Mouse (Mus musculus) ovary, postnatal 10 days (tissue): ENCODE results near the gene Chtop.

ENCODE experiments used
- DNase-seq: peaks from one replicate; pipeline ENCODE4 v3.0.0; 2022; ENCODE audit warnings: low spot score

The Chtop gene

DNA sequence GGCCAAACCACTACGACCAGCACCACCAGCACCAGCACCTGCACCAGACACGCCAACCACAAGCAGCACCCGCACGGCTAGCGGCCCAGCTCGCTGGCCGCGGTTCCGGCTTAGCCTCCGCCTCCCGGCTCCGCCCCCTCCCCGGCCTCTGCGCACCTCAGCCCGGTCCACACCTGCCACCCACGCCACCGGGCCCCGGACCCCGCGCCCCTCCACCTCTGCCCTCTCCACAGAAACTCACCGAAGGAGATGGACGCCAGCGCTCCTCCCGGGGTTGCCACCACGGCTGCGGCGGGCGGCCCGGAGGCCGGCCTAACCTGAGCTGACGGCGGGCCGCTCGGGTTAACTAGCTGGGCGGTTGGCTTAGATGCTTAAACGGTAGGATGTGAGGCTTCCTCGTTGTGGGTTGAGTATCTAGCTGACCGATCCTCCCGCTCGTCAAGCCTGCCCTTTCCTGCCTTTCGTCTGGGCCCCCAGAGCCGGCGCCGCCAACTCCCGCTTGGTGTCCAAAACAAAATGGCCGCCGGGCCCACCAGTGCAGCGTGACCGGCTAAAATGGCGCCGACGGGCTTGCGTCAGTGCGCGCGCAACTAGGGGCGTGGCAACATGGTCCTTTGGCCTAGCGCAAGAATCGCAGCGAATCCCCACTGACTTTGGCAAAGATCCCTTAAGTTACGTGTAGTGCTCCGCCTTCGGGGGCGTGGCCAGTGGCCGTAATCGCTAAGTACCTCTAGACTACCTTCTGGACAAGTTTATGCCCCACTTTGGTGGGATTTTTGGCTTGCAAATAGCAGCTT is at the start of gene Chtop:
Chtop (minus strand) TSS at position 549 of the 797 bp plus-strand sequence.
- peak; percentile 98 for DNase-seq

DNA sequence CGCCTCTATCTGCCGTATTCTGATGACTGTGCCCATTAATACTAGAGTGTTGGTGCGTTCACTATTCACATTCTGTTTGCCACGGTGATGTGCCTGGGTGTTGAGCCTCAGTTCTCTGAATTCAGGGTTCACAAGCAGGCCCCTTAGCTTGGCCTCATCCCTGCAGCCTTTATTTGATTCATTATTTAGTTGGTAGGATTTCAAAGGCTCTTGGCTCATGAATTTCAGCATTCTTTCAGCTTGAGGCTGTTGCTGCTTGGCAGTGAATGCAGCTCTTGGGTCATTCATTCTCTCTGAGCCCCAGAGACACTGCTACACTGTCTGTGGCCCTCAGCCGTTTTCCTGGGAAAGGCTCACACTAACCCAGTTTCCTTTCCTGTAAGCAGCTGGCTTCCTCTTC is 46.7 kb upstream of the Chtop start:
- no peak for DNase-seq

DNA sequence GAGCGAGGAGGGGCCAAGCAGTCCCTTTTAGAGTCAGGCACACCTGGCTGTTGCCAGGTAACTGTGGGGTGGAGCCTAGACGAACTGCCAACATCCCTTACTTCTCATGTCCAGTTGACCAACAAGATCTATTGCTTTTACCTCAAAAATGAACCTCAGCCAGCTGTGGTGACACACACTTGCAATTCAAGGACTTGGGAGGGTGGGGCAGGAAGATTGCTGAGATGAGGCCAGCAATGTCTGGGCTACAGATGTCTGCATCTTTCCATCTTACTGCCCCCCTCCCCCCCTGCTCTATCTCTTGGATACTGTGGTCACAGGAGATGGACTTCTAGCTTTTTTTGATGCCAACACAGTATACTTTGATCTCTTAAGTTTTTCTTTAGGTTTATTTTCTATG is 42.9 kb upstream of the Chtop start:
- no peak for DNase-seq

DNA sequence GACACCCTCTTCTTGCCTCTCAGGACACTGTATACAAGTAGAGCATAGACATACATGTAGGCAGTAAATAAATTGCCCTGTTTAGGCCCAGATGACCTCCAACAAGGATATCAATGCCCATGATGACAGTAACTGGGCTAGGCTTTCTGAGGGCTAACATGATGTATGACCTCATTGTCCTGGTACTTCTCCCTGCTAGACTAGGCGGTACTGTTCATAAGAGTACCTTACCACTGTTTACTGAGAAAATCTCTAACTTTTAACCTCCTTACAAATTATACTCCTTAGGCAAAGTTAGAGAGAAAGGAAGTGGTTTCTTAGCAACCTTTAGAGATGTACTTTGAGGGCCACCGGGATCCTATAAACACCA is 41.1 kb upstream of the Chtop start:
- DNase-seq: no peak

DNA sequence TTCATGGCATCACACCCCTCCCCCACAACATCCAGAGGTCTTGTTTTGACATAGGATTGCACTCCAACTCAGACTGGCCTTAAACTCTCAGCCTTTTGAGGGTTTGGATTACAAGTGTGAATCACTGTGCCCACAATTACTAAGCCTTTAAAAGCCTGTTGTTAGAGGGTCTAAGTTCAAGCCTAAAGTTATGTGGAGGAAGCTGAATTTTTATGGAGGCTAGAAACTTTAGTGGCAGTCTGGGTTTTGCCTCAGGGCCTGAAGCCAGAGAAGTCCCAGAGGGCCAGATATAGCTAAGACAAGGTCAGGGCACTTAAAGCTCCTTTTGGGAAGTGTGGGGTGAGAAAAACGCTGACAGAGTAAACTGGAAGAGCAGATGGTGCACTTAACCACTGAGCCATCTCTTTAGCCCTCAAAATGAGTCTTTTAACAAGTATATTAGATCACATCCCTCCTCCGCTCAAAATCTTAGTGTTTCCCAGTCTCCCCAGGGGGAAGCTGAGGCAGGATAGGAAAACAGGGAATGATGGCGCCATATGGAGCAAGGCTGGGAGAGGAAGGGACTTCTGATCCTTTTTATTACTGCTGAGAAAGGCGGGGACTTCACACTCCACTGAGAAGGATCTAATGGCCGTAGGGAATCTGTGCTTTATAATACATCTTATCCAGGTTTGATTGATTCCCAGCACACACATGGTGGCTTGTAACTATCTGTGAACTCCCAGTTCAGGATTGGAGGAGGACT is 40.5 kb upstream of the Chtop start:
- DNase-seq: no peak

DNA sequence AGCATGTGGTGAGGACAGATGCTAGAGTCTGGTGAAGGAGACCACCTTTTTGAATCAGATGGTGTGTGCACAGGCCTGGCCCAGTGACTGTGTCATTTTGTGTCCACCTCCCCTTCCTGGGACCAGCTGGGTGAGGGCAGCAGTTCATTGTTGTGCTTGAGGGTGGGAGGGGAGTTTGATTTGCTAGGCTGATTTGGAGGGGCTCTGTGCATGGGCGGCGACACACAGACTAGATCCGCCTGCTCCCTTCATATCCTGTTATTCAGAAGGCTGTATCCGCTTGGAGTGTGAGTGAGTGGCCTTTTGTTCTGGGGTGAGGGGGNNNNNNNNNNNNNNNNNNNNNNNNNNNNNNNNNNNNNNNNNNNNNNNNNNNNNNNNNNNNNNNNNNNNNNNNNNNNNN is 31.6 kb upstream of the Chtop start:
- no peak for DNase-seq

DNA sequence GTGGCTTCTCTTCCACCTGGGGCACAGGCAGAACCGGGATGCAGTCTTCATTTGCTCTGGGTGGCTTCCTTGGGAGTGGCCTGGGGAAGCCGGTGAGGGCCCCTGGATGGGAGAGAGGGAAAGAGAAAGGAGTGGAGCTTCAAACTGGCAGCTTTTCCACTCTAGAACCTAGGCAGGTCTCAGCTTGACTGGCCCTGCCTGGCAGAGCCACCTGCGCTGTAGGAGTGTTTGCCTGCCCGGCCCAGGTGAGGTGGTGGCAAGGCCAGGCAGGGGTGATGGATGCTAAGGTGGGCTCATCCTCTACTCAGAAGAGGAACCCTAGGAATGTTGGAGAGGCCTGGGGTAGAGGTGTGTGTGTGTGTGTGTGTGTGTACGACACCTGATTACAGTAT is 28.6 kb upstream of the Chtop start:
- no peak for DNase-seq

DNA sequence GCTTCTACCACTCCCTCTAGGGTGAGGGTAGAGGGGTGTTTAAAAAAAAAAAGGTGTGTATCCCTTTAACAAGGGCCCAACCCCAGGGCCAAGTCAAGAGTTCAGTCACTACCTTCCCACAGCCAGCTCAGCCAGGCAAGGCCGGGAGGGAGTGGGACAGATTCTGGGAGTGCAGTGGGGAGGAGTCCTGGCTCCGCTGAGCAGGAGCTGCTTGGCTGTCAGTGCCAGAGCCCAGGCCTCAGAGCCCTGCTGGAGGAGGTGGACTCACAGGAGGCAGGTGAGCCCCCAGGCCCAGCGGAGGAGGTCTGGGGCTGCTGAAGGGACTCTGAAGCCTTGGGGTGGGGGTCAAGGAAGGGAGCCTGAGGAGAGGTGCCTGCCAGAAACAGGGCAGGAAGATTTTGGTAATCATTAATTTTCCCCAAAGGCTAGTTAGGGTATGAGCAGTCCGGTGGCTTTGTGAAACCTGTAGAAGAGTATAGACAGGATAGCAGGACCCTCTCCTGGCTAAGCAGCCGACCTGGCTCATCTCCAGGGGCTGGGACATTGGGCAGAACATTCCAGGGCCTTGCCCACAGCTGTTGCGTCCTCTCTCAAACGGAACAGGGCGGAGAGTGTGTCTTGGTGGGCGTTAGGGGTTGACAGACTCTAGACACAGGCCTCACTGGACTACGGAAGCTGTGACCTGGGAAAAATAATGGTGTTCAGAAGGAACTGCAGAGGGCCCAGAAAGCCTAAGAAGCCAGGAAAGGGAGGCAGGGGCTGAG is 28.0 kb upstream of the Chtop start, which contains the start of gene S100a16:
S100a16 (plus strand) TSS at position 114 of the 764 bp plus-strand sequence.
- DNase-seq: peak; percentile 61

DNA sequence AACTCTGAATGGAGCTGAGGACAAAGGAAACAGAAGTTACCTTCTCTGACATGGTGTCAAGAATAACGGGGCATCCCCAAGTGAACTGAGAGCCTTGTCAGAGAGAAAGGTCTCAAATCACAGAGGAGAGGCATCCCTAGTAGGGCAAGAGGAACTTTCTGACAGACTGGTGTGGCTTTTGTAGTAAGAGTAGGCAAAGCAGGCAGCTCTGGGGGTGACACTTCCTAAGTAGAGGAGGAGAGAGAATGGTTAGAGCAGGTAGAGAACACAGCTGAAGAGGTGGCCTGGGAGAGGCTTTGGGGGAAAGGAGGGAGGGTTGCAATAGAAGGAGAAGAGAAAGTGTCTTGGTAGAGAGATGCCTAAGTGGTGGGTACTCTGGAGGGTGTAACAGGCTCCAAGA is 26.1 kb upstream of the Chtop start:
- DNase-seq: no peak

- DNase-seq: no peak
Measured at GRCm38 (mm10) chr3:90531713-90532112, 22.4 kb upstream of the Chtop start.

DNA sequence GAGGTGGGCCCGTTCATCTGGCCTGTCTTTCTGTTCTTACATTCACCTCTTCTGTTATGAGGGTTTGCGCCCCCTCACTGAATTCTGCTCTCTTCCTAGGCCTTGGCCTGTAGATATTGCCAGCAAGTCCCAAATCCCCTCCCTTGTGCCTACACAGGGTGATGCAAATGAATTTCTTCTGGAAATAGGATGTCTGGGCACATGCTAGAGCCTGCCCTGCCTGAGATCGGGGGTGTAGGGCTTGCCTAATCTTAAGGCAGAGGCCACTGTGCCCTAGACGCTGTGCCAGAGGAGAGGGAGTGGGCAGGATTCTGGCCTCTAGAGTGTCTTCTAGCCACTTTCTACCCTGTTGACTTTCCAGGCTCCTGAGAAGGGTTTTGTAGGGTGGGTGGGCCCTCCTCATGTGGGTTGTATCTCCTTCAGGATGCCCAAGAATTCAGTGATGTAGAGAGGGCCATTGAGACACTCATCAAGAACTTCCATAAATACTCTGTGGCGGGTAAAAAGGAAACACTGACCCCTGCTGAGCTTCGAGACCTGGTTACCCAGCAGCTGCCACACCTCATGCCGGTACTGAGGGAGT is 18.1 kb upstream of the Chtop start:
- no peak for DNase-seq

DNA sequence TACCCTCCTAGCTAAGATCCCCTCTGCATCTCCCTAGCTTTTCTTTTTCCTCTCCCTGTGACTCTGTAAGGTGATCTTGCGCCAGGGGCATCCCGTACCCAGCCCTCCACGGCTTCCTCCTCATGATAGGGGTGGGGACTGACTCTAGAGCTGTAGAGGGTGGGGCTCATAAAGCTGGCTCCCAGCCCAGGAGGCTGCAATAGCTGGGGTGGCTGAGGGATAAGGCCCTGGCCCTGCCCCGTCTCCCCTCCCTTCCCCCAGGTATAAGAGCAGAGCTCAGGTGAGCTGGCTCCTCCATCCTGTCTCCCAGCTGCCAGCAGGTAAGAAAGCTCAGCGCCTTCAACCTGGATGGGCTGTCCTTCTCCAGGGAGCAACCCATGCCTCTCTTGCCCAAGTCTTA is 17.3 kb upstream of the Chtop start, which contains the start of gene S100a14:
S100a14 (plus strand) TSS at position 277 of the 400 bp plus-strand sequence.
- DNase-seq: no peak

- no peak for DNase-seq
Measured at GRCm38 (mm10) chr3:90526076-90526475, 16.8 kb upstream of the Chtop start.

GRCm38 (mm10) chr3:90525421-90525820 is 16.1 kb upstream of the Chtop start:
- no peak for DNase-seq

GRCm38 (mm10) chr3:90517711-90518110 is 8.4 kb upstream of the Chtop start:
- DNase-seq: no peak

DNA sequence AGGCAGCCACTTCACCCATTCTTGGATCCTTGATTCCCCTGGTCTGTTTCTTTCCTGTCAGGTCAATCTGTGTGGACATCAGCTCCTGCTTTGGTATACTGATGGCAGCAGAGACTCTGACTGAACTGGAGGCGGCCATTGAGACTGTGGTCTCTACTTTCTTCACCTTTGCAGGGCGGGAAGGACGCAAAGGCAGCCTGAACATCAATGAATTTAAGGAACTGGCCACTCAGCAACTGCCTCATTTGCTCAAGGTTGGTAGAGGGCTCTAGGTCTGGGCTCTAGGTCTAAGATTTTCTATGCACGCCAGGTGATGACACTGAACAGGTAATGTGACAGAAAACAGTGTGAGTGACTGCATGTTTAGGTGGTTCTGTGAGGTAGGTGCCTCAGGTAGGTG is 6.5 kb upstream of the Chtop start:
- no peak for DNase-seq

DNA sequence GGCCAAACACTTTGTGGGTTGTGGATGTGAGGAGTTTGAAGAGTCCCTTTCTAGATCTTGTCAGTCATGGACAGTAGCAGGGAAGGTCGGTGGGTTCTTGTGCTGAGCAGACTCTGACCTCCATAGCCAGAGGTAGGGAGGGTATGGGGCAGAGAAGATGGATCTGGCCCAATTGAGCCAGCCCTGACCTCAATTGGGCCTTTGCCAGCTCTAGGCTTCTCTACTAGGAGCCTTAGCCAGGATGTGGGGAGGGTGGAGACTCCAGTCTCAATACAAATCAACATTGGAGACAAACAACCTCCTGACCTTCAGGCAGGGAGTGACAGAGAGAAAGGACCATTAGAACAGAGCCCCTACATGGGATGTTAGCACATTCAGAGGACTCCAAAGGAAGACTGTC is 5.9 kb upstream of the Chtop start:
- no peak for DNase-seq

GRCm38 (mm10) chr3:90514691-90515090 is 5.4 kb upstream of the Chtop start:
- no peak for DNase-seq

GRCm38 (mm10) chr3:90513796-90514590 is 4.7 kb upstream of the Chtop start, which contains the start of the genes S100a1 and S100a13:
TSS of gene S100a1 (minus strand) at chr3:90514392.
TSS of gene S100a13 (plus strand) at chr3:90514435.
- no peak for DNase-seq

GRCm38 (mm10) chr3:90512948-90513642 is 3.8 kb upstream of the Chtop start:
- DNase-seq: no peak

DNA sequence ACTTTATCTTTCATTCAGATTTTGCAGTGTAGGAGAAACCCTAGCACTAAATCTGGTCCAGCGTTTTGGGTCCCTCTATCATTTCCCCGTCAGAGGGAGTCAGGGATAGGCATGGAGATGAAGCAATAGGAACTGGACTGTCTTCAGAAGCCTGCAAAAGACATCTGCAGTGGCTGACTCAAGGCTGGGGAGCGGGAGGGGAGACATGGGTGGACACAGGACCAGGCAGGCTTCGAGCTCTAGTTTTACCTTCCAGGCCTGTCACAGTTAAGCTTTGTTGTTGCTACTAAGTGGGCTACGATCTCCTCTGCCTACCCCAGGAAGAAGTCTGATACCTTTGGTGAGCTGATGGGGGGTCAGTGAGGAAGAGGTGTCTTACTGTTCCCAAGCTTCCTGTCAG is 3.0 kb upstream of the Chtop start:
- DNase-seq: no peak
